Mouse (Mus musculus): ENCODE measurements around the gene Pnldc1.

- TF ChIP-seq CTCF (conservative IDR thresholded peaks at IDR 0.05; ENCODE audit: insufficient read depth, insufficient read length, low read depth, low read length): no peak
- no peak for TF ChIP-seq POLR2A (IDR thresholded peaks at IDR 0.05; ENCODE audit: low read depth, low read length)
These were observed 28.0 kb upstream of the Pnldc1 start for GRCm38 (mm10) chr17:12938077-12938476.
